Mouse (Mus musculus) hindbrain, embryonic 11.5 days (tissue): ENCODE measurements around the gene Asic2. TPM values are rescaled to one million over a fixed set of nuclear protein-coding genes. Genes with fewer than 3 reads are reported as not detected.
A peak's percentile ranks its signal among the peaks of the same experiment; 100 is the strongest.

Experiments used
- ATAC-seq: fragments of 200-750 bp; cut with Nextera tagmentation; 2 replicates; pipeline ENCODE4 v1.8.0; 2017; ENCODE audit warnings: mild to moderate bottlenecking, moderate TSS enrichment, moderate library complexity; ENCODE audit not compliant: low FRiP score
- DNase-seq: peaks from one replicate; pipeline ENCODE4 v3.0.0-alpha.2; 2015; ENCODE audit warnings: low spot score
- H3K27ac ChIP-seq: fragments of 300-500 bp; sonication (generic); 2 replicates; pipeline ENCODE4 v1.5.1; 2014; ENCODE audit warnings: mild to moderate bottlenecking, low read depth, low read length
- H3K27me3 ChIP-seq: fragments of 300-500 bp; sonication (generic); 2 replicates; pipeline ENCODE4 v1.6.1; 2014; ENCODE audit warnings: mild to moderate bottlenecking, low read length, moderate library complexity, mixed read lengths; ENCODE audit not compliant: control insufficient read depth, insufficient read depth
- H3K36me3 ChIP-seq: fragments of 300-500 bp; sonication (generic); 2 replicates; pipeline ENCODE4 v1.6.1; 2014; ENCODE audit warnings: mild to moderate bottlenecking, low read length, moderate library complexity, mixed read lengths; ENCODE audit not compliant: control insufficient read depth, insufficient read depth
- H3K4me1 ChIP-seq: fragments of 300-500 bp; sonication (generic); replicated peaks from 2 replicates; pipeline ENCODE4 v1.6.1; 2014; ENCODE audit warnings: low read length, mixed read lengths; ENCODE audit not compliant: control insufficient read depth, insufficient read depth
- H3K4me2 ChIP-seq: fragments of 300-500 bp; sonication (generic); replicated peaks from 2 replicates; pipeline ENCODE4 v1.6.1; 2014; ENCODE audit warnings: mild to moderate bottlenecking, low read depth, low read length
- H3K4me3 ChIP-seq: fragments of 300-500 bp; sonication (generic); 2 replicates; pipeline ENCODE4 v1.5.1; 2014; ENCODE audit warnings: low read depth, low read length
- H3K9ac ChIP-seq: fragments of 300-500 bp; sonication (generic); 2 replicates; pipeline ENCODE4 v1.6.1; 2014; ENCODE audit warnings: low read depth, low read length
- H3K9me3 ChIP-seq: fragments of 300-500 bp; sonication (generic); 2 replicates; pipeline ENCODE4 v1.6.1; 2016; ENCODE audit warnings: low read length; ENCODE audit not compliant: control insufficient read depth
- WGBS: fragments of 180-500 bp; shearing (Covaris S2); extraction: QIAGEN DNeasy Blood & Tissue Kit; methylation state at CpG from one replicate; pipeline ENCODE4 v1.1.7; 2014; 5-methylcytosine and 5-hydroxymethylcytosine counted together
- polyA plus RNA-seq: library from polyadenylated mRNA; unstranded; fragments of >200 nt; fragmentation: Nextera tagmentation; extraction: Ambion mirVana; gene quantifications from 2 replicates; pipeline ENCODE4 v1.2.1, GENCODE M21; 2014

Gene Asic2
- polyA plus RNA-seq, 1 experiment from 2014 or later = 1.7 TPM

- Histone ChIP-seq H3K9me3 (no peaks in the 10 kb centered on the region), H3K36me3 (no peaks in the 10 kb centered on the region), H3K27ac (no peak overlapping the region), H3K4me1 (no peaks in the 10 kb centered on the region), H3K27me3 (peaks cover 12% of the 10 kb centered on the region), H3K9ac (no peak overlapping the region), H3K4me2 (no peak overlapping the region), H3K4me3 (no peak overlapping the region)
- 52% methylated on average over 3 of the region's 3 CpGs for WGBS
- no peak for ATAC-seq
- peak; percentile 34 for DNase-seq
Observed at GRCm38 (mm10) chr11:81972044-81972443, 3.8 kb upstream of the Asic2 start.

DNA sequence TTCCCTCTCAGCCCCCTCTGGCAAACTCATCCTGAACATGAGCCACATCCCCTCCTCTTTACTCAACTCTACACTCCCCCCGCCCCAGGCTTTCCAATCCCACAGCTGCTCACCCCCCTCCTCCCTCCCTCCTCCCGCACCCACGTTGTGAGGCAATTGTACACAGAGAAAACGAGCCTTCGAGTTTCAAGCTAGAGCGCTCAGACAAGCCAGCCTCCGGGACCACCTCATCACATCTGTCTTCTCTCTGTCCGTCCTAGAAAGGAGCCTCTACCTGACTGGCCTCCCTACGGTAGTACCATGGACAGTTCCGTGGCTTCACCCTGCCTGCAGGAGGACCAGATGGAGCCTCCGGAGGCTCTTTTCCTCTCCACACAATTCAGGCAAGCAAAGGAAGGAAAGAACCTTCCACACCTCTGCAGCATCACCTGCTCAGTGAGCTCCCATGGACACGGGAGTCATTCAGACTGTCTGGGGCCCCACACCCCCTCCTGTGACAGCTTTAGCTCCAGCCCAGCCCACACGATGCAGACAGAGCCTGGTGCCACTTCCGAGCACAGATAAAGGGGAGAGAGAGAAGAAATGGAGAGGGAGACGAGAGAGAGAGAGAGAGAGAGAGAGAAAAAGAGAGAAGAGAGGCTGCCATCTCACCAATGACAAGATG is 1.5 kb downstream of the Asic2 start:
- ATAC-seq (no peak), DNase-seq (peak; percentile 46)
- Histone ChIP-seq H3K9ac (no peak overlapping the region), H3K9me3 (no peaks in the 10 kb centered on the region), H3K4me2 (no peak overlapping the region), H3K4me1 (no peaks in the 10 kb centered on the region), H3K27ac (no peak overlapping the region), H3K36me3 (no peaks in the 10 kb centered on the region), H3K27me3 (peaks cover 13% of the 10 kb centered on the region), H3K4me3 (no peak overlapping the region)
- WGBS = 10% methylated on average over 15 of the region's 15 CpGs

- Histone ChIP-seq H3K4me3 (no peak overlapping the region), H3K9me3 (no peaks in the 10 kb centered on the region), H3K9ac (no peak overlapping the region), H3K27me3 (peaks cover 13% of the 10 kb centered on the region), H3K4me2 (no peak overlapping the region), H3K4me1 (no peaks in the 10 kb centered on the region), H3K36me3 (no peaks in the 10 kb centered on the region), H3K27ac (no peak overlapping the region)
- WGBS = 64% methylated on average over 11 of the region's 11 CpGs
- no peak for ATAC-seq
- DNase-seq = no peak
Observed at GRCm38 (mm10) chr11:81965653-81966625, 2.3 kb downstream of the Asic2 start.

DNA sequence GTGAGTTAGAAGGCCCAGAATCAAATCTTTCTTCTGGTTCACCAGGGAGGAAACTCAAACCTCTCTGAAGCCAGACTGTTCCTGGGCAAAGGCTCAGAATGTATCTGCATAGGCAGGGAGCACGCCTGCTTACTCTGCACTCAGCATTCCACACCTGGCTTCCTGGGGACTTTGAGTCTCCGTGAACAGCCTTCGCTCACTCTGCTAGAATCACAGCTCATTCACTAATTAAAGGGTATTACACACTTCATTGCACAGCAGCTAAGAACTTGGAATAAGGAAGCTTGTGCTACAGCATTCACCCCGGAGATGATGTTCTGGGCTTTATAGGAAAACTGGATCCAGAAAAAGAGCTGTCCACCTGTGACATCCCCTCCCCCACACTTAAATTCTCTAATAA is 3.7 kb downstream of the Asic2 start:
- no peak overlapping the region for H3K27ac ChIP-seq
- H3K36me3 ChIP-seq = no peaks in the 10 kb centered on the region
- no peaks in the 10 kb centered on the region for H3K9me3 ChIP-seq
- H3K9ac ChIP-seq = no peak overlapping the region
- H3K4me1 ChIP-seq = no peaks in the 10 kb centered on the region
- ATAC-seq (no peak), DNase-seq (no peak)
- 77% methylated on average over 4 of the region's 4 CpGs for WGBS
- H3K27me3 ChIP-seq = peaks cover 13% of the 10 kb centered on the region
- H3K4me2 ChIP-seq = no peak overlapping the region
- no peak overlapping the region for H3K4me3 ChIP-seq

DNA sequence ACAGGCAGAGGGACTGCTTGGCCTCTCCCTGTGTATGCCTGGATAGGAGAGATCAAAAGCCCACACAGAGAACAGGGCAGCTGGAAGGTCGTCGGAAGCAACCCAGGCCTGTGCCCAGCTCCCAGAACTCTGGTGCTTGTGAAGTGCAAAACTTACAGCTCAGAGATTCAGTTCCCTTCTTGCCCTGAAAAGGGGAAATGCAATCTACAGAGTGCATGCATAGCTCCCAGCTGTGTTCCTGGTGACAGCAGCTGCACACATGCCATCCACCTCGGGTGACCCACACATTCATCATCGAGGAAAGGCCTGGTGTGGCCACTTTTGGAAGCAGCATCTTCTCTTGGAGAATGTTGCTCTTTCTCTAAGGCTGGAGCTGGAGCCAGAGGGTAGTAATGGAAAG is 13.9 kb downstream of the Asic2 start:
- no peaks in the 10 kb centered on the region for H3K9me3 ChIP-seq
- no peaks in the 10 kb centered on the region for H3K4me1 ChIP-seq
- no peak overlapping the region for H3K4me2 ChIP-seq
- no peak overlapping the region for H3K4me3 ChIP-seq
- DNase-seq (no peak), ATAC-seq (no peak)
- 53% methylated on average over 4 of the region's 4 CpGs for WGBS
- no peaks in the 10 kb centered on the region for H3K27me3 ChIP-seq
- no peak overlapping the region for H3K27ac ChIP-seq
- no peak overlapping the region for H3K9ac ChIP-seq
- H3K36me3 ChIP-seq = no peaks in the 10 kb centered on the region

- Histone ChIP-seq H3K9ac (no peak overlapping the region), H3K27ac (no peak overlapping the region), H3K4me3 (no peak overlapping the region), H3K27me3 (no peaks in the 10 kb centered on the region), H3K36me3 (no peaks in the 10 kb centered on the region), H3K4me2 (no peak overlapping the region), H3K9me3 (no peaks in the 10 kb centered on the region), H3K4me1 (no peaks in the 10 kb centered on the region)
- no peak for ATAC-seq
- no peak for DNase-seq
- 57% methylated on average over 1 of the region's 1 CpGs for WGBS
Observed at GRCm38 (mm10) chr11:81948021-81948420, 20.2 kb downstream of the Asic2 start.

- no peaks in the 10 kb centered on the region for H3K27me3 ChIP-seq
- H3K4me2 ChIP-seq = no peak overlapping the region
- H3K9ac ChIP-seq = no peak overlapping the region
- no peaks in the 10 kb centered on the region for H3K36me3 ChIP-seq
- H3K4me1 ChIP-seq = no peaks in the 10 kb centered on the region
- no peaks in the 10 kb centered on the region for H3K9me3 ChIP-seq
- 64% methylated on average over 1 of the region's 1 CpGs for WGBS
- ATAC-seq (no peak), DNase-seq (no peak)
- no peak overlapping the region for H3K4me3 ChIP-seq
- no peak overlapping the region for H3K27ac ChIP-seq
Observed at GRCm38 (mm10) chr11:81942167-81942566, 26.1 kb downstream of the Asic2 start.

GRCm38 (mm10) chr11:81940988-81941387 is 27.3 kb downstream of the Asic2 start:
- H3K4me2 ChIP-seq = no peak overlapping the region
- no peak overlapping the region for H3K9ac ChIP-seq
- H3K4me1 ChIP-seq = no peaks in the 10 kb centered on the region
- H3K27me3 ChIP-seq = no peaks in the 10 kb centered on the region
- no peaks in the 10 kb centered on the region for H3K36me3 ChIP-seq
- WGBS = 29% methylated on average over 1 of the region's 1 CpGs
- H3K9me3 ChIP-seq = no peaks in the 10 kb centered on the region
- H3K4me3 ChIP-seq = no peak overlapping the region
- no peak for ATAC-seq
- no peak overlapping the region for H3K27ac ChIP-seq
- peak; percentile 45 for DNase-seq
